ENCODE assay signal across 30 mouse cellular contexts in genomic region chr16:89520996-89521395, GRCm38 (mm10). TPM values are rescaled to one million over a fixed set of nuclear protein-coding genes. Genes with fewer than 3 reads are reported as not detected.
DNase-seq lines count a peak whose midpoint lies in the region; ATAC-seq lines count a peak whose summit lies in the region.
"Had no signal": no experiment of that assay in that cellular context is flagged by ENCODE, and none has a peak within 500 bp of the region (broad histone marks: within the 10 kb centered on the region; RNA-seq: fewer than 3 reads in every experiment).

No protein-coding gene starts in this region.

- H3K4me2 ChIP-seq in embryonic facial prominence, embryonic 14.5 days (ENCODE audit: low read depth, low read length): no peak overlapping the region
- no peak overlapping the region for H3K4me2 ChIP-seq in kidney, embryonic 14.5 days (replicated peaks; ENCODE audit: low read depth, low read length)
- H3K4me2 ChIP-seq: embryonic facial prominence, embryonic 12.5 days; heart, embryonic 13.5 days; hindbrain, embryonic 15.5 days had no signal

- ATAC-seq in embryonic facial prominence, embryonic 14.5 days (ENCODE audit: low read depth): peak; percentile 22; the same call in 1 of the 2 replicates
- ATAC-seq in kidney, embryonic 14.5 days (ENCODE audit: low FRiP score, low TSS enrichment): no peak
- ATAC-seq: activated CD4-positive, CD25-positive, alpha-beta regulatory T cell, adult 4 months had no signal

- H3K9ac ChIP-seq in embryonic facial prominence, embryonic 14.5 days (ENCODE audit: low read depth, low read length): no peak overlapping the region
- H3K9ac ChIP-seq in kidney, embryonic 14.5 days (ENCODE audit: low read depth, low read length): no peak overlapping the region
- H3K9ac ChIP-seq: embryonic facial prominence, embryonic 12.5 days; forebrain, postnatal 0 days; heart, embryonic 13.5 days; hindbrain, embryonic 15.5 days had no signal

- H3K4me1 ChIP-seq in embryonic facial prominence, embryonic 14.5 days (ENCODE audit: control insufficient read depth, insufficient read depth, low read length): no peaks in the 10 kb centered on the region
- no peaks in the 10 kb centered on the region for H3K4me1 ChIP-seq in embryonic facial prominence, embryonic 10.5 days
- H3K4me1 ChIP-seq in kidney, embryonic 14.5 days (ENCODE audit: control insufficient read depth, insufficient read depth, low read length): no peaks in the 10 kb centered on the region
- H3K4me1 ChIP-seq: forebrain, embryonic 10.5 days; heart, embryonic 10.5 days; hindbrain, embryonic 15.5 days had no signal

- H3K27ac ChIP-seq in embryonic facial prominence, embryonic 14.5 days (replicated peaks; ENCODE audit: low read depth, low read length): no peak overlapping the region; the same call in 1 of the 2 replicates
- no peak overlapping the region for H3K27ac ChIP-seq in embryonic facial prominence, embryonic 10.5 days (replicated peaks)
- no peak overlapping the region for H3K27ac ChIP-seq in kidney, embryonic 14.5 days (ENCODE audit: low read depth, low read length)
- H3K27ac ChIP-seq: embryonic facial prominence, embryonic 12.5 days; forebrain, embryonic 10.5 days; gastrocnemius, adult 2 months; heart, adult 2 months; heart, embryonic 10.5 days; heart, embryonic 13.5 days; hindbrain, embryonic 15.5 days had no signal

- WGBS in embryonic facial prominence, embryonic 14.5 days: 97% methylated on average over 4 of the region's 4 CpGs
- 94% methylated on average over 4 of the region's 4 CpGs for WGBS in embryonic facial prominence, embryonic 10.5 days
- WGBS in kidney, embryonic 14.5 days: 86% methylated on average over 4 of the region's 4 CpGs

- H3K4me3 ChIP-seq in embryonic facial prominence, embryonic 14.5 days (ENCODE audit: low read depth, low read length): no peak overlapping the region
- no peak overlapping the region for H3K4me3 ChIP-seq in embryonic facial prominence, embryonic 10.5 days
- no peak overlapping the region for H3K4me3 ChIP-seq in kidney, embryonic 14.5 days (ENCODE audit: low read length)
- H3K4me3 ChIP-seq: embryonic facial prominence, embryonic 12.5 days; erythroblast, embryonic 14.5 days; forebrain, embryonic 10.5 days; gastrocnemius, adult 2 months; heart, adult 2 months; heart, embryonic 10.5 days; heart, embryonic 13.5 days; hindbrain, embryonic 15.5 days had no signal

- no peaks in the 10 kb centered on the region for H3K36me3 ChIP-seq in embryonic facial prominence, embryonic 14.5 days (ENCODE audit: control insufficient read depth, insufficient read depth, low read length)
- no peaks in the 10 kb centered on the region for H3K36me3 ChIP-seq in embryonic facial prominence, embryonic 10.5 days (replicated peaks)
- H3K36me3 ChIP-seq in kidney, embryonic 14.5 days (ENCODE audit: control insufficient read depth, insufficient read depth, low read length): no peaks in the 10 kb centered on the region
- H3K36me3 ChIP-seq: embryonic facial prominence, embryonic 12.5 days; forebrain, embryonic 10.5 days; heart, embryonic 10.5 days; heart, embryonic 13.5 days; hindbrain, embryonic 15.5 days had no signal

- DNase-seq in embryonic facial prominence, embryonic 14.5 days (ENCODE audit: low spot score): no peak
- no peak for DNase-seq in embryonic facial prominence, embryonic 10.5 days (ENCODE audit: low spot score)
- peak; percentile 12 to 54 for DNase-seq in lung, adult 18-20 months
- peak; percentile 28 for DNase-seq in lung, postnatal 10 days
- peak; percentile 62 for DNase-seq in lung, postnatal 36 days
- no peak for DNase-seq in left cerebral cortex, adult 9 months (ENCODE audit: low spot score in 2 of 2)
- DNase-seq in ovary, postnatal 36 days (ENCODE audit: low spot score): no peak
- DNase-seq: adrenal gland, adult 8-10 months; adrenal gland, postnatal 25 days; cerebellum, adult 11-12 months; cerebellum, adult 8-10 months; gastrocnemius, adult 2 months; gastrocnemius, postnatal 14 days; heart, adult 2 months; heart, postnatal 14 days; heart, postnatal 4 days had no signal

- H3K27me3 ChIP-seq in embryonic facial prominence, embryonic 14.5 days (replicated peaks; ENCODE audit: control insufficient read depth, insufficient read depth, low read length): no peaks in the 10 kb centered on the region
- H3K27me3 ChIP-seq in embryonic facial prominence, embryonic 10.5 days (replicated peaks; ENCODE audit: low read depth, poor library complexity, severe bottlenecking): no peaks in the 10 kb centered on the region
- H3K27me3 ChIP-seq in kidney, embryonic 14.5 days (ENCODE audit: control insufficient read depth, insufficient read depth, low read length): no peaks in the 10 kb centered on the region
- H3K27me3 ChIP-seq: embryonic facial prominence, embryonic 12.5 days; heart, embryonic 13.5 days; hindbrain, embryonic 15.5 days had no signal

- no peaks in the 10 kb centered on the region for H3K9me3 ChIP-seq in embryonic facial prominence, embryonic 14.5 days (ENCODE audit: control insufficient read depth, low read length)
- H3K9me3 ChIP-seq in embryonic facial prominence, embryonic 10.5 days: no peaks in the 10 kb centered on the region
- no peaks in the 10 kb centered on the region for H3K9me3 ChIP-seq in kidney, embryonic 14.5 days (ENCODE audit: control insufficient read depth, low read length)
- H3K9me3 ChIP-seq: embryonic facial prominence, embryonic 12.5 days; forebrain, embryonic 10.5 days; heart, embryonic 10.5 days; hindbrain, embryonic 15.5 days had no signal

RNA-seq across cellular contexts. Expression of gene Krtap7-1, which starts 12.9 kb away (rescaled TPM):
- 0.29 TPM in 1 of 2 replicates, not detected in the other for polyA plus RNA-seq in embryonic facial prominence, embryonic 14.5 days (2014; fragmentation: Nextera tagmentation; extraction: Ambion mirVana)
- not detected in 2 replicates for polyA plus RNA-seq in embryonic facial prominence, embryonic 10.5 days (2016; fragmentation: Nextera tagmentation; extraction: Ambion mirVana)
- polyA plus RNA-seq in kidney, embryonic 14.5 days (2014; fragmentation: Nextera tagmentation; extraction: Ambion mirVana): not detected in 2 replicates
- polyA plus RNA-seq: activated CD4-positive, CD25-positive, alpha-beta regulatory T cell, adult 4 months; embryonic facial prominence, embryonic 12.5 days; erythroblast, embryonic 14.5 days; forebrain, embryonic 10.5 days; forebrain, embryonic 14.5 days; heart, adult 2 months; heart, embryonic 10.5 days; heart, embryonic 13.5 days; heart, embryonic 16.5 days; hindbrain, embryonic 11.5 days; hindbrain, embryonic 15.5 days had no signal

RNA-seq across cellular contexts. Expression of gene Krtap8-1, which starts 33.2 kb away (rescaled TPM):
- 0.86 TPM in 1 of 2 replicates, not detected in the other for polyA plus RNA-seq in embryonic facial prominence, embryonic 14.5 days (2014; fragmentation: Nextera tagmentation; extraction: Ambion mirVana)
- not detected in 2 replicates for polyA plus RNA-seq in embryonic facial prominence, embryonic 10.5 days (2016; fragmentation: Nextera tagmentation; extraction: Ambion mirVana)
- polyA plus RNA-seq in kidney, embryonic 14.5 days (2014; fragmentation: Nextera tagmentation; extraction: Ambion mirVana): not detected in 2 replicates
- polyA plus RNA-seq: activated CD4-positive, CD25-positive, alpha-beta regulatory T cell, adult 4 months; brain, embryonic 14.5 days; embryonic facial prominence, embryonic 12.5 days; erythroblast, embryonic 14.5 days; forebrain, embryonic 10.5 days; forebrain, embryonic 14.5 days; forebrain, postnatal 0 days; frontal cortex, adult 2 months; heart, adult 2 months; heart, embryonic 10.5 days; heart, embryonic 13.5 days; heart, embryonic 16.5 days; hindbrain, embryonic 11.5 days; hindbrain, embryonic 15.5 days had no signal

RNA-seq across cellular contexts. Expression of gene Krtap11-1, which starts 50.0 kb away (rescaled TPM):
- 0.28 TPM in 1 of 2 replicates, not detected in the other for polyA plus RNA-seq in embryonic facial prominence, embryonic 14.5 days (2014; fragmentation: Nextera tagmentation; extraction: Ambion mirVana)
- polyA plus RNA-seq in embryonic facial prominence, embryonic 10.5 days (2016; fragmentation: Nextera tagmentation; extraction: Ambion mirVana): not detected in 2 replicates
- not detected in 2 replicates for polyA plus RNA-seq in kidney, embryonic 14.5 days (2014; fragmentation: Nextera tagmentation; extraction: Ambion mirVana)
- polyA plus RNA-seq: activated CD4-positive, CD25-positive, alpha-beta regulatory T cell, adult 4 months; brain, embryonic 14.5 days; embryonic facial prominence, embryonic 12.5 days; erythroblast, embryonic 14.5 days; forebrain, embryonic 10.5 days; forebrain, embryonic 14.5 days; forebrain, postnatal 0 days; frontal cortex, adult 2 months; heart, adult 2 months; heart, embryonic 10.5 days; heart, embryonic 13.5 days; heart, embryonic 16.5 days; hindbrain, embryonic 11.5 days; hindbrain, embryonic 15.5 days had no signal

Comparison
In these comparisons a context has a peak if more than half of its experiments do, and no peak if none do; other contexts are left out.
1. DNase-seq: peak in lung, adult 18-20 months (2 of 2), lung, postnatal 10 days (single experiment) and lung, postnatal 36 days (single experiment); none in embryonic facial prominence, embryonic 14.5 days (single experiment), embryonic facial prominence, embryonic 10.5 days (single experiment), left cerebral cortex, adult 9 months (0 of 2) and ovary, postnatal 36 days (single experiment).